28 mouse cellular contexts compared by ENCODE assay signal in genomic region chr2:14502482-14502881, GRCm38 (mm10).
A peak's percentile ranks its signal among the peaks of the same experiment; 100 is the strongest.
DNase-seq lines count a peak whose midpoint lies in the region; ATAC-seq and TF ChIP-seq lines count a peak whose summit lies in the region.
"Had no signal": no experiment of that assay in that cellular context is flagged by ENCODE, and none has a peak within 500 bp of the region (broad histone marks: within the 10 kb centered on the region; RNA-seq: fewer than 3 reads in every experiment).

No protein-coding gene starts in this region.

- TF ChIP-seq CTCF in heart, postnatal 0 days (IDR thresholded peaks at IDR 0.05; ENCODE audit: low read depth) = no peak

- WGBS in heart, embryonic 10.5 days = 25% methylated on average over 3 of the region's 3 CpGs
- 10% methylated on average over 3 of the region's 3 CpGs for WGBS in heart, embryonic 14.5 days
- WGBS in heart, postnatal 0 days = 13% methylated on average over 3 of the region's 3 CpGs
- WGBS in stomach, embryonic 16.5 days = 21% methylated on average over 3 of the region's 3 CpGs

- intact Hi-C loops in heart, postnatal 14 days (cut with DNase I) = no loop called here

- no peak overlapping the region for H3K9ac ChIP-seq in heart, embryonic 14.5 days (ENCODE audit: low read length)
- no peak overlapping the region for H3K9ac ChIP-seq in heart, postnatal 0 days (replicated peaks; ENCODE audit: low read depth, low read length)
- H3K9ac ChIP-seq in stomach, embryonic 16.5 days (ENCODE audit: low read length) = no peak overlapping the region
- H3K9ac ChIP-seq: embryonic facial prominence, embryonic 12.5 days; embryonic facial prominence, embryonic 15.5 days; forebrain, postnatal 0 days; hindbrain, embryonic 14.5 days had no signal

- H3K27ac ChIP-seq in heart, embryonic 10.5 days = peak overlapping the region; percentile 52; the same call in 1 of the 2 replicates
- H3K27ac ChIP-seq in heart, embryonic 14.5 days (replicated peaks in 1 of 2; ENCODE audit: control insufficient read depth in 1 of 2, insufficient read depth in 1 of 2, low read depth in 2 of 2, low read length in 2 of 2) = peak overlapping the region; percentile 64 to 68
- peak overlapping the region; percentile 32 for H3K27ac ChIP-seq in heart, postnatal 0 days (ENCODE audit: low read depth)
- no peak overlapping the region for H3K27ac ChIP-seq in stomach, embryonic 16.5 days (ENCODE audit: low read length)
- H3K27ac ChIP-seq: embryonic facial prominence, embryonic 12.5 days; embryonic facial prominence, embryonic 15.5 days; gastrocnemius, adult 2 months; hindbrain, embryonic 14.5 days; hindbrain, postnatal 0 days had no signal

- DNase-seq in heart, embryonic 10.5 days (ENCODE audit: low spot score) = no peak
- no peak for DNase-seq in heart, postnatal 14 days
- DNase-seq in heart, postnatal 4 days = no peak
- no peak for DNase-seq in heart, postnatal 0 days (ENCODE audit: low spot score)
- no peak for DNase-seq in heart, adult 18-20 months
- DNase-seq: adrenal gland, adult 2 months; adrenal gland, postnatal 14 days; B cell, adult 2 months; cerebellum, adult 11-12 months; cerebellum, adult 8-10 months; cerebellum, postnatal 10 days; cerebellum, postnatal 36 days; embryo, embryonic 11 days; forebrain, postnatal 0 days; gastrocnemius, adult 2 months; gastrocnemius, postnatal 14 days; heart, postnatal 10 days; kidney, adult 18-20 months; kidney, adult 9 months had no signal

- H3K27me3 ChIP-seq in heart, embryonic 10.5 days (ENCODE audit: insufficient read depth, poor library complexity, severe bottlenecking) = no peaks in the 10 kb centered on the region
- no peaks in the 10 kb centered on the region for H3K27me3 ChIP-seq in heart, embryonic 14.5 days (ENCODE audit: control insufficient read depth, insufficient read depth, low read length)
- no peaks in the 10 kb centered on the region for H3K27me3 ChIP-seq in heart, postnatal 0 days (ENCODE audit: control insufficient read depth, insufficient read depth, low read length)
- H3K27me3 ChIP-seq in stomach, embryonic 16.5 days (ENCODE audit: control insufficient read depth, insufficient read depth, low read length) = no peaks in the 10 kb centered on the region
- H3K27me3 ChIP-seq: embryonic facial prominence, embryonic 12.5 days; embryonic facial prominence, embryonic 15.5 days had no signal

- peak; percentile 75; the same call in 1 of the 2 replicates for ATAC-seq in heart, embryonic 14.5 days (ENCODE audit: insufficient number of reproducible peaks, insufficient read depth, low FRiP score, low read depth)
- no peak for ATAC-seq in heart, postnatal 0 days (ENCODE audit: insufficient read depth, low read depth)
- ATAC-seq in stomach, embryonic 16.5 days (ENCODE audit: insufficient read depth, low FRiP score) = peak; percentile 56; the same call in 1 of the 2 replicates
- ATAC-seq: forebrain, embryonic 14.5 days; forebrain, postnatal 0 days; hindbrain, postnatal 0 days; inflammation-experienced regulatory T-cells, adult 6 months; intestine, embryonic 16.5 days had no signal

- no peaks in the 10 kb centered on the region for H3K9me3 ChIP-seq in heart, embryonic 10.5 days
- H3K9me3 ChIP-seq in heart, embryonic 14.5 days (ENCODE audit: control insufficient read depth, low read length) = no peaks in the 10 kb centered on the region
- no peaks in the 10 kb centered on the region for H3K9me3 ChIP-seq in heart, postnatal 0 days (replicated peaks; ENCODE audit: control insufficient read depth, low read length)
- no peaks in the 10 kb centered on the region for H3K9me3 ChIP-seq in stomach, embryonic 16.5 days (replicated peaks; ENCODE audit: control insufficient read depth, low read length)
- H3K9me3 ChIP-seq: embryonic facial prominence, embryonic 12.5 days; embryonic facial prominence, embryonic 15.5 days had no signal

- TF ChIP-seq EP300 in heart, postnatal 0 days (IDR thresholded peaks at IDR 0.05; ENCODE audit: low read depth) = no peak

- H3K4me3 ChIP-seq in heart, embryonic 10.5 days = no peak overlapping the region
- no peak overlapping the region for H3K4me3 ChIP-seq in heart, embryonic 14.5 days (ENCODE audit: control insufficient read depth in 1 of 2, insufficient read depth in 1 of 2, low read depth in 1 of 2, low read length in 2 of 2)
- no peak overlapping the region for H3K4me3 ChIP-seq in heart, postnatal 0 days (ENCODE audit: low read depth, low read length)
- H3K4me3 ChIP-seq in stomach, embryonic 16.5 days (replicated peaks; ENCODE audit: low read length) = no peak overlapping the region
- H3K4me3 ChIP-seq: embryonic facial prominence, embryonic 12.5 days; embryonic facial prominence, embryonic 15.5 days; gastrocnemius, adult 2 months had no signal

- H3K4me2 ChIP-seq in heart, embryonic 14.5 days (ENCODE audit: low read length) = peak overlapping the region; percentile 7; the same call in 1 of the 2 replicates
- no peak overlapping the region for H3K4me2 ChIP-seq in heart, postnatal 0 days (ENCODE audit: low read depth, low read length)
- H3K4me2 ChIP-seq in stomach, embryonic 16.5 days (ENCODE audit: low read depth, low read length) = no peak overlapping the region
- H3K4me2 ChIP-seq: embryonic facial prominence, embryonic 12.5 days; embryonic facial prominence, embryonic 15.5 days; hindbrain, embryonic 14.5 days had no signal

- no peaks in the 10 kb centered on the region for H3K36me3 ChIP-seq in heart, embryonic 10.5 days
- no peaks in the 10 kb centered on the region for H3K36me3 ChIP-seq in heart, embryonic 14.5 days (ENCODE audit: control insufficient read depth, insufficient read depth, low read length)
- H3K36me3 ChIP-seq in heart, postnatal 0 days (replicated peaks; ENCODE audit: control insufficient read depth, insufficient read depth, low read length) = no peaks in the 10 kb centered on the region
- no peaks in the 10 kb centered on the region for H3K36me3 ChIP-seq in stomach, embryonic 16.5 days (ENCODE audit: control insufficient read depth, insufficient read depth, low read length)
- H3K36me3 ChIP-seq: embryonic facial prominence, embryonic 12.5 days; embryonic facial prominence, embryonic 15.5 days had no signal

- peaks cover 11% of the 10 kb centered on the region for H3K4me1 ChIP-seq in heart, embryonic 10.5 days
- peaks cover 4 to 21% of the 10 kb centered on the region in 2 experiments for H3K4me1 ChIP-seq in heart, embryonic 14.5 days (ENCODE audit: control insufficient read depth in 2 of 2, insufficient read depth in 2 of 2, low read length in 2 of 2)
- H3K4me1 ChIP-seq in heart, postnatal 0 days (ENCODE audit: control insufficient read depth, insufficient read depth) = peaks cover 8% of the 10 kb centered on the region; the same call in 1 of the 2 replicates
- H3K4me1 ChIP-seq in stomach, embryonic 16.5 days (ENCODE audit: control insufficient read depth, insufficient read depth, low read length) = no peaks in the 10 kb centered on the region
- H3K4me1 ChIP-seq: embryonic facial prominence, embryonic 12.5 days; embryonic facial prominence, embryonic 15.5 days had no signal
